Mouse (Mus musculus) cerebellum, adult 2 months (tissue): ENCODE measurements around the gene Cdcp1.

Experiments
- CTCF ChIP-seq: fragments of 200-500 bp; IDR thresholded peaks from 2 replicates; pipeline ENCODE4 v1.5.1; 2011; ENCODE audit warnings: low read depth, mild to moderate bottlenecking, control low read depth, low read length, moderate library complexity, borderline replicate concordance; ENCODE audit not compliant: insufficient read depth
- POLR2A ChIP-seq: fragments of 200-500 bp; IDR thresholded peaks from 2 replicates; pipeline ENCODE4 v1.6.1; 2011; ENCODE audit warnings: low read length, control low read depth, borderline replicate concordance; ENCODE audit not compliant: insufficient read depth

DNA sequence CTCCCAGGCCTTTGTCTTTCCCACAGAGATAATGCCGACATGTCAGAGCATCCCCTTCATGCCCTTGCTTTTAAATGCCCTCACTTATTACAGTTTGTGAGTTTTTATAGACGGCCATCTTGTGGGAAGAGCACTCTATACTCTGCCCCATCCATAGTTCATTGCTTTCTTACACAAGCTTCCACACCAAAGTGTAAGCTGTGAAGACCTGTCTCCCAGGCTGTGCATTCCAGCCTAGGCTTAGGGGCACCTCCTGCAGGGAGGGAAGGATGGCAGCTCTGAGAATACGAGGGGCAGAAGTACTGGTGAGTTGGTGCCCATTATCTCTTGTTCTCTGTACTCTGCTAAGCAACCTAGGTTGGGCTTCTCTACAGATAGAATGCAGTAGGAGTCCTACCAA is 82.8 kb downstream of the Cdcp1 start:
- TF ChIP-seq POLR2A (no peak), CTCF (no peak)
